Mouse (Mus musculus) MEL (cell line): ENCODE measurements around the gene Nr1h3. TPM values are rescaled to one million over a fixed set of nuclear protein-coding genes. Genes with fewer than 3 reads are reported as not detected.

Experiments
- DNase-seq: peaks from one replicate; pipeline ENCODE4 v3.0.0; 2011; ENCODE audit warnings: low read depth, low spot score
- H3K27ac ChIP-seq: 2 replicates; pipeline ENCODE4 v1.5.1; 2012; ENCODE audit warnings: low read depth, mild to moderate bottlenecking, control low read depth, low read length, moderate library complexity; ENCODE audit not compliant: control insufficient read depth
- H3K27me3 ChIP-seq, 2 experiments: fragments of 150-350 bp in 1 of 2; sonication (generic) in 1 of 2; 2 replicates each; pipeline ENCODE4 v1.6.1; 2012; ENCODE audit warnings: low read length in 2 of 2, mild to moderate bottlenecking in 2 of 2, improper control_type of control experiment in 1 of 2, moderate library complexity in 1 of 2; ENCODE audit not compliant: insufficient read depth in 2 of 2, control insufficient read depth in 1 of 2
- H3K36me3 ChIP-seq, 2 experiments: 2 replicates each; pipeline ENCODE4 v1.6.1; 2012 to 2014; ENCODE audit warnings: low read length in 2 of 2, improper control_type of control experiment in 1 of 2, inconsistent platforms in 1 of 2, mild to moderate bottlenecking in 1 of 2; ENCODE audit not compliant: insufficient read depth in 2 of 2, control insufficient read depth in 1 of 2
- H3K4me1 ChIP-seq, 2 experiments: fragments of 150-350 bp in 1 of 2; sonication (generic) in 1 of 2; 2 replicates each; pipeline ENCODE4 v1.6.1; 2012; ENCODE audit warnings: low read length in 2 of 2, improper control_type of control experiment in 1 of 2, mild to moderate bottlenecking in 1 of 2; ENCODE audit not compliant: insufficient read depth in 2 of 2, control insufficient read depth in 1 of 2
- H3K4me3 ChIP-seq, 2 experiments: fragments of 150-350 bp in 1 of 2; sonication (generic) in 1 of 2; 2 replicates each; pipeline ENCODE4 v1.5.1; 2012; ENCODE audit warnings: low read depth in 2 of 2, low read length in 2 of 2, mild to moderate bottlenecking in 2 of 2, moderate library complexity in 2 of 2, control low read depth in 1 of 2, improper control_type of control experiment in 1 of 2; ENCODE audit not compliant: control insufficient read depth in 1 of 2, insufficient read depth in 1 of 2
- H3K79me2 ChIP-seq: 2 replicates; pipeline ENCODE4 v1.6.1; 2012; ENCODE audit warnings: mild to moderate bottlenecking, low read length, moderate library complexity; ENCODE audit not compliant: control insufficient read depth, poor library complexity, insufficient read depth
- H3K9ac ChIP-seq: 2 replicates; pipeline ENCODE4 v1.6.1; 2012; ENCODE audit warnings: low read depth, mild to moderate bottlenecking, control low read depth, low read length, moderate library complexity; ENCODE audit not compliant: control insufficient read depth, poor library complexity, severe bottlenecking
- H3K9me3 ChIP-seq: fragments of 150-350 bp; sonication (generic); replicated peaks from 2 replicates; pipeline ENCODE4 v1.6.1; 2012; ENCODE audit warnings: mild to moderate bottlenecking, low read length, improper control_type of control experiment, moderate library complexity; ENCODE audit not compliant: insufficient read depth
- CHD1 ChIP-seq: IDR thresholded peaks from 2 replicates; pipeline ENCODE4 v1.6.1; 2012; ENCODE audit warnings: low read depth, mild to moderate bottlenecking, inconsistent platforms, low read length, improper control_type of control experiment
- EP300 ChIP-seq, 2 experiments: IDR thresholded peaks; 2 replicates each; pipeline ENCODE4 v1.6.1; 2011; ENCODE audit warnings: improper control_type of control experiment in 2 of 2, low read length in 2 of 2, low read depth in 1 of 2, mild to moderate bottlenecking in 1 of 2
- HCFC1 ChIP-seq: IDR thresholded peaks from 2 replicates; pipeline ENCODE4 v1.6.1; 2012; ENCODE audit warnings: low read depth, mild to moderate bottlenecking, inconsistent platforms, low read length, improper control_type of control experiment, moderate library complexity
- JUND ChIP-seq: IDR thresholded peaks from 2 replicates; pipeline ENCODE4 v1.6.1; 2011; ENCODE audit warnings: low read depth, mild to moderate bottlenecking, improper control_type of control experiment, low read length
- MAFK ChIP-seq: IDR thresholded peaks from 2 replicates; pipeline ENCODE4 v1.6.1; 2011; ENCODE audit warnings: low read depth, mild to moderate bottlenecking, low read length, improper control_type of control experiment, borderline replicate concordance
- MEF2A ChIP-seq: IDR thresholded peaks from 2 replicates; pipeline ENCODE4 v1.6.1; 2014; ENCODE audit warnings: low read depth, mild to moderate bottlenecking, inconsistent platforms, low read length, improper control_type of control experiment; ENCODE audit not compliant: poor library complexity, insufficient replicate concordance, severe bottlenecking; ENCODE audit errors: extremely low read depth
- NRF1 ChIP-seq: IDR thresholded peaks from 2 replicates; pipeline ENCODE4 v1.6.1; 2014; ENCODE audit warnings: low read depth, mild to moderate bottlenecking, inconsistent platforms, low read length, improper control_type of control experiment, moderate library complexity; ENCODE audit not compliant: poor library complexity, insufficient read depth, severe bottlenecking
- POLR2A ChIP-seq, 2 experiments: IDR thresholded peaks; 2 replicates each; pipeline ENCODE4 v1.6.1; 2011 to 2012; ENCODE audit warnings: low read length in 2 of 2, mild to moderate bottlenecking in 2 of 2, control low read depth in 1 of 2, improper control_type of control experiment in 1 of 2, low read depth in 1 of 2, moderate library complexity in 1 of 2; ENCODE audit not compliant: control insufficient read depth in 1 of 2, insufficient read depth in 1 of 2, poor library complexity in 1 of 2
- POLR2AphosphoS2 ChIP-seq: IDR thresholded peaks from 2 replicates; pipeline ENCODE4 v1.6.1; 2011; ENCODE audit warnings: low read length, improper control_type of control experiment
- POLR2AphosphoS5 ChIP-seq: IDR thresholded peaks from 2 replicates; pipeline ENCODE4 v1.6.1; 2012; ENCODE audit warnings: low read depth, borderline replicate concordance, mild to moderate bottlenecking, inconsistent platforms, low read length, moderate library complexity, mixed read lengths
- USF1 ChIP-seq: IDR thresholded peaks from 2 replicates; pipeline ENCODE4 v1.6.1; 2014; ENCODE audit warnings: low read depth, mild to moderate bottlenecking, inconsistent platforms, low read length, improper control_type of control experiment, moderate library complexity
- USF2 ChIP-seq, 2 experiments: IDR thresholded peaks; 2 replicates each; pipeline ENCODE4 v1.6.1; 2011 to 2012; ENCODE audit warnings: improper control_type of control experiment in 2 of 2, low read length in 2 of 2, borderline replicate concordance in 1 of 2, inconsistent platforms in 1 of 2, low read depth in 1 of 2, mild to moderate bottlenecking in 1 of 2; ENCODE audit not compliant: insufficient read depth in 1 of 2
- ZKSCAN1 ChIP-seq: IDR thresholded peaks from 2 replicates; pipeline ENCODE4 v1.6.1; 2012; ENCODE audit warnings: low read depth, mild to moderate bottlenecking, inconsistent platforms, low read length, improper control_type of control experiment, moderate library complexity
- ZMIZ1 ChIP-seq: IDR thresholded peaks from 2 replicates; pipeline ENCODE4 v1.6.1; 2012; ENCODE audit warnings: low read depth, mild to moderate bottlenecking, inconsistent platforms, low read length, improper control_type of control experiment, moderate library complexity
- ZNF384 ChIP-seq: IDR thresholded peaks from 2 replicates; pipeline ENCODE4 v1.6.1; 2012; ENCODE audit warnings: low read depth, mild to moderate bottlenecking, inconsistent platforms, low read length, improper control_type of control experiment
- polyA plus RNA-seq, 2 experiments: library from polyadenylated mRNA; stranded (reverse) in 1 of 2; unstranded in 1 of 2; fragments of >175 nt in 1 of 2; fragments of >200 nt in 1 of 2; gene quantifications; 2 replicates each; pipeline versions ENCODE4 v1.2.1 to v1.2.4; 2012; ENCODE audit warnings: low replicate concordance in 2 of 2, low read depth in 1 of 2; ENCODE audit not compliant: insufficient read length in 2 of 2, insufficient read depth in 1 of 2, missing spikeins in 1 of 2
- total RNA-seq: library from RNA; depleted of rRNA; stranded (reverse); fragments of 300-350 nt; gene quantifications from 2 replicates; pipeline ENCODE4 v1.2.3, GENCODE M21; 2012

The Nr1h3 gene
- total and polyA plus RNA-seq, 3 experiments = 3.5 to 6.9 TPM; not detected in 1

DNA sequence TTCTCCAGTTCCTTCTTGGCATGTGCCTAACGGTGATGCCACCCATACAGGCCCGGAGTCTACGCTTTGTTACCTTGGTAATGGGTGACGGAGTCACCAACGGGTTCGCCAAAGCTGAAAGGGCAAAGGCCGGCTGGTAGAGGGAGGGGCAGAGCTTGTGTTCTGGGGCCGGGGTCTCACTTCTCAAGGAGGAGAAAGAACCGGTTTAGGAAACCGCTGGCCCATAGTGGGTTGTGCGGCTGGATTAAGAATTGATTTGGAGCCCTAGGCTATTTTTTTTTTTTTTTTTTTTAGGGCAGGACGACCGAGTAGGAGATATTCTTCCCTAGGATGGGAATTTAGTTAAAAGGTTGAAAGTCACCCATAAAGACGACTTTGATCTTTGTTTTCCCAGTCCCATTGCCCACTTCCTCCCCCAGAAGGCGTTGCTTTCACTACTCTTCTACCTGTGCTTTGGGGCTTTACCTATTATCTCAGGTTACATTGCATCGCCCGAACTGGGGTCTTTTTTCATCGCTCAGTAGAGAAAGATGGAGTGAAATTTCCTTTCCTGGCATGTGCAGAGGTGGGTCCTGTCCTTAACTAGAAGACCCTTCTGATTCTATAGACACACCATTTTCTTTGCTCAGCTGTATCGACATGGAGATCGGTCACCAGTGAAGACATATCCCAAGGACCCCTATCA is 480 bp upstream of the Nr1h3 start:
- H3K4me3 ChIP-seq = peak overlapping the region; percentile 78 to 82
- no peaks in the 10 kb centered on the region for H3K27me3 ChIP-seq
- peaks cover 3% of the 10 kb centered on the region; the same call in 1 of the 2 replicates for H3K79me2 ChIP-seq
- H3K27ac ChIP-seq = peak overlapping the region; percentile 51
- H3K9ac ChIP-seq = peak overlapping the region; percentile 77
- peaks cover 0 to 10% of the 10 kb centered on the region in 2 experiments; a peak in 2 of 4 replicates for H3K4me1 ChIP-seq
- peaks cover 0 to 9% of the 10 kb centered on the region in 2 experiments; a peak in 2 of 4 replicates for H3K36me3 ChIP-seq
- no peak for TF ChIP-seq CHD1
- peak; percentile 32 to 63; a peak in 2 of 4 replicates for TF ChIP-seq POLR2A (IDR thresholded peaks at IDR 0.05; ENCODE audit: control insufficient read depth in 1 of 2, insufficient read depth in 1 of 2, low read depth in 1 of 2, low read length in 2 of 2, poor library complexity in 1 of 2)
- no peak for TF ChIP-seq JUND
- DNase-seq = no peak
- H3K9me3 ChIP-seq = no peaks in the 10 kb centered on the region

DNA sequence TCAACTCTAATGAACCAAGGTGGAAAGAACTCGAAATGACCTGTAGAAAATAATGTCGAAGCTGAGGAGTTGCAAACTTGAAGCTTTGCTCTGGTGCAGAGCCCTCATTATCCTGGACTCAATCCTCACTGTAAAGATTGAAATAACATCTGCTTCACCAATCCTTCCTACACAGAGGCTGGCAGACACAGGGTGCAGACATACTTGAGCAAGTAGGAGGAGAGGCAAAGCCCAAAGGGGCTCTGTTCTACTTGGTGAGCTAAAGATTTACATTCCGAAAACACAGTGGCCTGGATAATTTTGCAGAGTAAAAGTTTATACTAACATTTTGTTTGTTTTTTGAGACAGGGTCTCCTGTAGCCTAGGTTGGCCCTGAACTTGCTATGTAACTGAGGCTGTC is 3.7 kb downstream of the Nr1h3 start:
- peaks cover 3 to 22% of the 10 kb centered on the region in 2 experiments for H3K4me1 ChIP-seq
- no peaks in the 10 kb centered on the region for H3K9me3 ChIP-seq
- H3K9ac ChIP-seq = no peak overlapping the region
- no peak for TF ChIP-seq POLR2AphosphoS5
- TF ChIP-seq ZKSCAN1 = no peak
- TF ChIP-seq NRF1 = no peak
- TF ChIP-seq USF2 (IDR thresholded peaks at IDR 0.05; ENCODE audit: borderline replicate concordance in 1 of 2, insufficient read depth in 1 of 2, low read depth in 1 of 2, low read length in 2 of 2) = no peak
- TF ChIP-seq EP300 (IDR thresholded peaks at IDR 0.05; ENCODE audit: low read depth in 1 of 2, low read length in 2 of 2) = no peak
- TF ChIP-seq USF1 = no peak
- TF ChIP-seq ZNF384 = no peak
- no peak for TF ChIP-seq POLR2AphosphoS2
- TF ChIP-seq MAFK = no peak
- TF ChIP-seq ZMIZ1 = no peak
- TF ChIP-seq CHD1 = no peak
- no peak for TF ChIP-seq MEF2A
- no peak for TF ChIP-seq HCFC1
- no peak for TF ChIP-seq JUND
- no peak overlapping the region for H3K4me3 ChIP-seq
- no peak overlapping the region for H3K27ac ChIP-seq
- no peaks in the 10 kb centered on the region for H3K27me3 ChIP-seq
- DNase-seq = no peak
- H3K36me3 ChIP-seq = peaks cover 0 to 16% of the 10 kb centered on the region in 2 experiments; a peak in 2 of 4 replicates
- peaks cover 3% of the 10 kb centered on the region; the same call in 1 of the 2 replicates for H3K79me2 ChIP-seq
